Mouse (Mus musculus) ES-CJ7 (cell line): Measurements from ENCODE around the gene Emilin3.

Source experiments
- DNase-seq: peaks from one replicate; pipeline ENCODE4 v3.0.0; 2011; ENCODE audit warnings: low read depth, low spot score

Emilin3 gene

GRCm38 (mm10) chr2:160912231-160912671 lies at the start of gene Emilin3:
TSS of gene Emilin3 (minus strand) at chr2:160912328.
- peak; percentile 9 for DNase-seq

- no peak for DNase-seq
Observed at GRCm38 (mm10) chr2:160960956-160961646, 49.0 kb upstream of the Emilin3 start.

- DNase-seq = no peak
Observed at GRCm38 (mm10) chr2:160959901-160960300, 47.8 kb upstream of the Emilin3 start.

GRCm38 (mm10) chr2:160958737-160959136 lies 46.6 kb upstream of the Emilin3 start:
- DNase-seq = peak; percentile 15

GRCm38 (mm10) chr2:160957801-160958200 lies 45.7 kb upstream of the Emilin3 start:
- DNase-seq = peak; percentile 51

- DNase-seq = peak; percentile 41
Observed at GRCm38 (mm10) chr2:160957307-160957706, 45.2 kb upstream of the Emilin3 start.

DNA sequence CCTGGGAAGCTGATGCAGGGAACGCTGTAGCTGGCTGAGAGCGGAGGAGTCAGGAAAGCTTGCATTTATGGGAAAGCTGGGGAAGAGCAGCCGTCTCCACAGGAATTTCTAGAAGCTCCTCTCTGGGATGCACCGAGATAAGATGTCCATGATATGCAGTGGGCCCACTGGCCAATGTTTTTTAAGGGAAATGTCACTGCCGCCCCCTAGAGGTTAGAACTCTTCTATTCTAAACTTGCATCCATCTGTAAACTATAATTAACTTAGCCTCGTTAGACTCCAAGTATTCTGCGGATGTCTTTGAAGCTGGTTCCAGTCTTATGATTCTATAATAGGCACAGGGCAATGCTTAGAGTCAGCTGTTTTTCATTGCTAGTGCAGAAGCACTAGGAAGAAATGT lies 43.2 kb upstream of the Emilin3 start:
- DNase-seq = peak; percentile 17

DNA sequence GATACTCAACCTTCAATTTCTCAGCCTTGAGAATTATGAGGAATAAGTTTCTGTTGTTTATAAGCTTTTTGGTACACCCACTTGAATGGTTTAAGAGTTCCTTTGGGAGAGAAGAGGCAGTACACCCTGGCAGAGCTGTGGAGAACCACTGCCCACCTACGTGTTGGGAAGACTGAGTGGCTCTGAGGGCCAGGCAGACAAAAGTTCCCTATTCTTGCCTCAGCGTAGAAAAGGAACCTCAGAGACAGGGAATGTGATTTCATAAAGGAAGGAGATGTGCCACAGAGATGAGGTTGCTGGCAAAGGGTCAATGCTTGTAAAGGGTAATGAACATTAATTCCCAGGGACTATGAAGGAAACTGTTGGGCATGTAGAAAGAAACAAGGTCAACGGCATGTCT lies 42.4 kb upstream of the Emilin3 start:
- no peak for DNase-seq

DNA sequence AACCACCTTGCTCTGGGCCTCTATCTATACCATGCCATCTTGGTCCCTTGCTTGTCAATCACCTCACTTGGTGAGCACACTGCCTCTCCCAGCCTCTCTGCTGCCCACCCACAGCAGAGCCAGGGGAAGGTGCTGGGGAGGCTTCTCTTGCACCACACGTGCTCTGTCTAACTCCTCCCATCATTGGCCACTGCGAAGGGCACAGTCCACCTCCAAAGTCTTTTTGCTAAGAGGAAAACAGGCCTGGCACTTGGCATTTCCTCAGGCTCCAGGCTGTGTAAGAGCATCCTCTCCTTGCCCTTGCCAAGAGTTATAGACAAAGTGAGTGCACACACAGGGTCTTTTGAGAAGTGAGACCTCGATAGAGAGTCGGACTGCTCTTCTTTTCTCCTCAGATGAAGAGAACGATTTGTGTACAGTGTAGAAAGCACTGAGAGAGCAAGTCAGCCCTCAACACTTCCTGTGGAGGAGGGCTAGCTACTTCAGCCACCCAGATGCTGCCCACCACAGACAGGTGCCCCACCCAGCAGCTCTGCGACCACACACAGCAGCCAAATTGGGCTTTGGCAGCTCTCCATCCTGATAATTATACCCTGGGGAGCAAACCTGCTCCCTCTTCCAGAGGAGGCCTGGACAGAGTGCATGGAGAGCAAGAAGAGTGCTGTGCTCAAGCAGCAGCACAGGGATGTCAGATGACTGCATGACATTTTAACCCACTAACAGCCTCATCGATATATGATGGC lies 41.2 kb upstream of the Emilin3 start:
- DNase-seq = no peak

DNA sequence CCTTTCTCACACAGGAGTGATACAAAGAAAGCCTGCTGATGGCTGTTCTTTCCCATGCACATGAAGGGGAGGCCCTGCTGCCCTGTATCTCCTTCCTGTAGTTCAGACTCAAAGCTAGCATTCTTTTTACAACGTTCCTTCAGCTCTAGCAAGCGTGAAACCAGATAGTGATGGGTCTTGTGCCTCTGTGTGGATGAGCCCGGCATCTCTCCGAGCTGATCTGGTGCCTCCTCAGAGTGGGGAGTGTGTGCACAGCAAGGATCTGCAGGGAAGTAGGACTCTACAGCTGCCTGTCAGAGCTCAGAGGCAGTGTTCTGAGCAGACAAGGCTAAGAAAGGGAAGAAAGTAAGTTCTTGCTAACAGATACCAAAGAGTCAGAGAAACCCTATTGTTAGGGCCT lies 39.5 kb upstream of the Emilin3 start:
- DNase-seq = no peak

DNA sequence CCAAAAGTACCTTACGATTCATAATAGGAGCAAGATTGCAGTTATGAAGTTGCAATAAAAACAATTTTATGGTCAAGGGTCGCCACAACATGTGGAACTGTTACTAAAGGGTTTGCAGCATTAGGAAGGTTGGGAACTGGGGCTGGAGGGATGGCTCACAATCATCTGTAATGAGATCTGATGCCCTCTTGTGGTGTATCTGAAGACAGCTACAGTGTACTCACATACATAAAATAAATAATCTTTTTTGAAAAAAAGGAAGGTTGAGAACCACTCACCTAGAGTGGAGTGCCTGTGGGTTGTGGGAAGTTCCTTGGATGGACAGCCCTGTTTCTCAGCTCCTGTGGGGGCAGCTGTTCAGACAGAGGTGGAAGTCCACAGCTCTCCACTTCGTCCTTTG lies 30.3 kb upstream of the Emilin3 start:
- DNase-seq = no peak

GRCm38 (mm10) chr2:160940930-160941709 lies 29.0 kb upstream of the Emilin3 start:
- no peak for DNase-seq

DNA sequence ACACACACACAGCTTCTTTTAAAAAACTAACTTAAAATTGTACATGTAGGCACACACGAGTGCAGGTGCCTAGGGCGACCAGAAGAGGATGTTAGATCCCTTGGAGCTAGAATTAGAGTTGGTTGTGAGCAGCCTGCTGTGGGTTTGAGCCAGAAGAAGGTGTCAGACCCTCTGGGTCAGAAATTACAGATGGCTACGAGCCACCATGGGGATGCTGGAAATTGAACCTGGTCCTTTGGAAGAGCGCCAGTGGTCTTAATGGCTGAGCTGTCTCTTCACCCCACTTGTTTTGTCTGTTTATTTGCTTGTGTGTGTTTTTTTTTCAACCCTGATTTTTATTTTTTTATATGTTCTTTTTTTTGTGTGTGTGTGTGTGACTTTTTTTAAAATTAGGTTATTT lies 22.3 kb upstream of the Emilin3 start:
- no peak for DNase-seq

- DNase-seq = no peak
Observed at GRCm38 (mm10) chr2:160933890-160934289, 21.8 kb upstream of the Emilin3 start.

- DNase-seq = no peak
Observed at GRCm38 (mm10) chr2:160932981-160933380, 20.9 kb upstream of the Emilin3 start.

GRCm38 (mm10) chr2:160932325-160932724 lies 20.2 kb upstream of the Emilin3 start:
- DNase-seq = no peak

DNA sequence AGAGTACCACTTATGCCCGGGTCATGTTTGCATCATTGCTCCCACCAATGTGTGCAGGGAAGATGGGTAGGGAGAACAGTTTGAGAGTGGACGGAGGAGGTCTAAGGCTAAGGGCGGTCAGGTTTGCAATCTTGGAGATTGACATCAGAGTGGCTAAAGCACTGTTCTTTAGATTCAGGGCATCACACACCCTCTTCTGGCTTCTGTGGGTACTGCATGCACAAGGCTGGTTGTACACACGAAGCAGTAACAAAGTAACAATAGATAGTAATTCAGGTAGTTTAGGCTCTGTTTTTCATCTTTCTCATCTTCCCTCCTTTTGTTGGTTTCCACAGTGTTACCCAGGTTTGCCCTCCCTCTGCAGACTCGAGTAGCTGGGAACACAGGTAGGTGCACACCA lies 19.2 kb upstream of the Emilin3 start:
- DNase-seq = peak; percentile 31

GRCm38 (mm10) chr2:160925203-160925602 lies 13.1 kb upstream of the Emilin3 start:
- DNase-seq = no peak

GRCm38 (mm10) chr2:160921285-160921684 lies 9.2 kb upstream of the Emilin3 start:
- no peak for DNase-seq

GRCm38 (mm10) chr2:160918930-160919215 lies 6.7 kb upstream of the Emilin3 start:
- no peak for DNase-seq

DNA sequence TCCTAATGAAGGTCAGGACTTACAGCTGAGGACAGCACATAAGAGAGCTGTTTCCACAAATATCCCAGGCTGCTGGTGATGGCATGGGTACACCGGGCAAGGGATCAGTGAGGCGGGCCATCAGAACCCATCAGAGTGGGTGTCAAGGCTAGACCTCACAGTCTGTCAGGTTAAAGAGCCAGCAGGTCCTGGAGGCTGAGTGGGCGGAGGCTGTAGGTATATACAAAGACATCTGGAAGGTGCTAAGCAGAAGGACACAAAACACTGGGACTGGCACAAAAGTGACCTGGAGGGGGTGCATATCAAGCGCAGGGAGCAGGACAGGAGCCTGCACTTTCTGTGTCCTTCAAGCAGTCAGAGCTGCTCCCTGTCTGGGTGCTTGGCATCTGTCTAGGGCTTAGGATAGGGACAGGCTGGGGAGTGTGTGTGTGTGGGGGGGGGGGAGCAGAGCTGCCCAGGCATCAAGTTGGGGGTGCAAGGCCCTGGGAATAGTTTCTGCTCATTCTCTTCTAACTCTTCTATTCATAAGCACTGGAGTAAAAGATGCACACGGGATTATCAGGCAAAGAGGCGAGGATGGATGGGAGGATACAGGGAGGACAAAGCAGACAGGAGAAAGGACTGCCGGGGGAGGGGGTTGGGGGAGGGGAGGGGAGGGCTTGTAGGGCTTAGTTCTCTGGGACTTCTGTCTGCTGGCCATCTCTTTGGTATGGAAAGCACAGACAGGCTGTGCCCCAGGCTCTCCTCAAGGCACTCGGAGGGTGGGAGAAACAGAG lies 6.2 kb upstream of the Emilin3 start:
- no peak for DNase-seq

DNA sequence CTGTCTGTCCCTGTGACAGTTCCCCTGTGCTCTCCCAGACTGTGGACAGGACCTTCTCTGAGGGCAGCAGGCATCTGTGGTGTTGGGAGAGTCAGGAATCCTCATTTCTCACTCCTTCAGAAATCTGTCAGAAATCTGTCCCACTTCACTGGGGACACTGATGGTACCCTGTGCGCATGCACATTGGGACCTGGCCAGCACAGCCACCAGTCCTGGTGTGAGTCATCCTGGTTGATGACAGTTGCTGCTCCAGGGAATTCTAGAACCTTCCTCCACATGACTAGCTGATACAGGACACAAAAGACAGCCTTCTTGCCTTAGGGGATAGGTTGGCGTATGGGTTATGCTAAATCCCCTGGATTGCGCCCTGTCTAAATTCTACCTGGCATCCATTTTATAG lies 5.2 kb upstream of the Emilin3 start:
- DNase-seq = no peak
